Mouse (Mus musculus) cortical plate, adult 2 months (tissue): ENCODE data around the gene Slit3.

Source experiments
- CTCF ChIP-seq: fragments of 200-500 bp; IDR thresholded peaks from 2 replicates; pipeline ENCODE4 v1.5.1; 2011; ENCODE audit warnings: mild to moderate bottlenecking, control low read depth, low read length; ENCODE audit not compliant: insufficient read depth; ENCODE audit errors: extremely low read depth
- POLR2A ChIP-seq: fragments of 200-500 bp; IDR thresholded peaks from 2 replicates; pipeline ENCODE4 v1.6.1; 2011; ENCODE audit warnings: mild to moderate bottlenecking, low read length, control low read depth; ENCODE audit not compliant: insufficient read depth; ENCODE audit errors: extremely low read depth

GRCm38 (mm10) chr11:35142698-35143360, 21.8 kb downstream of the Slit3 start:
- TF ChIP-seq POLR2A (no peak), CTCF (no peak)
